Mouse (Mus musculus) limb, embryonic 15.5 days (tissue): ENCODE data around the gene Hsd17b14. TPM values are rescaled to one million over a fixed set of nuclear protein-coding genes. Genes with fewer than 3 reads are reported as not detected.

ENCODE experiments used
- ATAC-seq: fragments of 200-750 bp; cut with Nextera tagmentation; 2 replicates; pipeline ENCODE4 v1.8.0; 2017; ENCODE audit warnings: low read depth, moderate TSS enrichment; ENCODE audit not compliant: insufficient number of reproducible peaks, low FRiP score, low TSS enrichment
- H3K27ac ChIP-seq: fragments of 300-500 bp; sonication (generic); 2 replicates; pipeline ENCODE4 v1.5.1; 2015; ENCODE audit warnings: moderate library complexity, mild to moderate bottlenecking, inconsistent platforms
- H3K27me3 ChIP-seq: fragments of 300-500 bp; sonication (generic); 2 replicates; pipeline ENCODE4 v1.6.1; 2015; ENCODE audit warnings: inconsistent platforms
- H3K36me3 ChIP-seq: fragments of 300-500 bp; sonication (generic); 2 replicates; pipeline ENCODE4 v1.6.1; 2015; ENCODE audit warnings: inconsistent platforms
- H3K4me1 ChIP-seq: fragments of 300-500 bp; sonication (generic); 2 replicates; pipeline ENCODE4 v1.6.1; 2015; ENCODE audit warnings: inconsistent platforms
- H3K4me2 ChIP-seq: fragments of 300-500 bp; sonication (generic); 2 replicates; pipeline ENCODE4 v1.6.1; 2015; ENCODE audit warnings: mild to moderate bottlenecking, inconsistent platforms
- H3K4me3 ChIP-seq: fragments of 300-500 bp; sonication (generic); 2 replicates; pipeline ENCODE4 v1.5.1; 2015; ENCODE audit warnings: mild to moderate bottlenecking, inconsistent platforms
- H3K9ac ChIP-seq: fragments of 300-500 bp; sonication (generic); 2 replicates; pipeline ENCODE4 v1.6.1; 2015; ENCODE audit warnings: inconsistent platforms
- H3K9me3 ChIP-seq: fragments of 300-500 bp; sonication (generic); 2 replicates; pipeline ENCODE4 v1.6.1; 2016; ENCODE audit warnings: inconsistent platforms
- WGBS: fragments of 180-500 bp; shearing (Covaris S2); methylation state at CpG from one replicate; pipeline ENCODE4 v1.1.7; 2015; 5-methylcytosine and 5-hydroxymethylcytosine counted together
- polyA plus RNA-seq: library from polyadenylated mRNA; unstranded; fragments of >200 nt; fragmentation: Nextera tagmentation; extraction: Ambion mirVana; gene quantifications from 2 replicates; pipeline ENCODE4 v1.2.1, GENCODE M21; 2015

Gene Hsd17b14
- polyA plus RNA-seq, 1 experiment from 2014 or later = 1.1 TPM

GRCm38 (mm10) chr7:45535676-45536075 is 19.0 kb upstream of the Hsd17b14 start:
- Histone ChIP-seq H3K4me2 (no peak overlapping the region), H3K9ac (no peak overlapping the region), H3K36me3 (no peaks in the 10 kb centered on the region), H3K9me3 (no peaks in the 10 kb centered on the region), H3K4me1 (peaks cover 14% of the 10 kb centered on the region; the same call in 1 of the 2 replicates), H3K4me3 (no peak overlapping the region), H3K27me3 (no peaks in the 10 kb centered on the region), H3K27ac (no peak overlapping the region)
- no peak for ATAC-seq
- 70% methylated on average over 1 of the region's 1 CpGs for WGBS

DNA sequence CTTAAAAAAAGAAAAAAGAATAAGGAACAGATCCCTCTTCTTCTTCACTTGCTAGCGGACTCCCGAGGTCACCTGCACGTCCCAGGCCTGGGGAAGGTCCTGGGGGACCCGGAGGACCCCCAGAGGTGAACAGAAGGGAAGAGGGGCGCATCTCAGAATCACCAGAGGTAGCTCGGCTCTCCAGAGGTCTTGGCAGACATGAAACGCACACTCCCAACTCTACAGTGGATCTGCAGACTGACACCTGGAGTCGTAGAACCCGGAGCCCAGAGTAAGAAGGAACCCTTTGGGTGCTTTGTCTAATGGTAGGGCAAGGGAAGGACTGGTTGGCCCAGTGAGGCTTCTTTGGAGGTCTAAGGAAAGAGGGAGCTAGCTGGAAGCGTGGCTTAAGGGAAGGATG is 17.1 kb upstream of the Hsd17b14 start:
- Histone ChIP-seq H3K4me2 (peak overlapping the region; percentile 87), H3K27me3 (no peaks in the 10 kb centered on the region), H3K4me3 (peak overlapping the region; percentile 49), H3K9me3 (no peaks in the 10 kb centered on the region), H3K36me3 (no peaks in the 10 kb centered on the region), H3K4me1 (peaks cover 11% of the 10 kb centered on the region; the same call in 1 of the 2 replicates), H3K9ac (no peak overlapping the region), H3K27ac (no peak overlapping the region)
- no peak for ATAC-seq
- WGBS = 85% methylated on average over 10 of the region's 10 CpGs

DNA sequence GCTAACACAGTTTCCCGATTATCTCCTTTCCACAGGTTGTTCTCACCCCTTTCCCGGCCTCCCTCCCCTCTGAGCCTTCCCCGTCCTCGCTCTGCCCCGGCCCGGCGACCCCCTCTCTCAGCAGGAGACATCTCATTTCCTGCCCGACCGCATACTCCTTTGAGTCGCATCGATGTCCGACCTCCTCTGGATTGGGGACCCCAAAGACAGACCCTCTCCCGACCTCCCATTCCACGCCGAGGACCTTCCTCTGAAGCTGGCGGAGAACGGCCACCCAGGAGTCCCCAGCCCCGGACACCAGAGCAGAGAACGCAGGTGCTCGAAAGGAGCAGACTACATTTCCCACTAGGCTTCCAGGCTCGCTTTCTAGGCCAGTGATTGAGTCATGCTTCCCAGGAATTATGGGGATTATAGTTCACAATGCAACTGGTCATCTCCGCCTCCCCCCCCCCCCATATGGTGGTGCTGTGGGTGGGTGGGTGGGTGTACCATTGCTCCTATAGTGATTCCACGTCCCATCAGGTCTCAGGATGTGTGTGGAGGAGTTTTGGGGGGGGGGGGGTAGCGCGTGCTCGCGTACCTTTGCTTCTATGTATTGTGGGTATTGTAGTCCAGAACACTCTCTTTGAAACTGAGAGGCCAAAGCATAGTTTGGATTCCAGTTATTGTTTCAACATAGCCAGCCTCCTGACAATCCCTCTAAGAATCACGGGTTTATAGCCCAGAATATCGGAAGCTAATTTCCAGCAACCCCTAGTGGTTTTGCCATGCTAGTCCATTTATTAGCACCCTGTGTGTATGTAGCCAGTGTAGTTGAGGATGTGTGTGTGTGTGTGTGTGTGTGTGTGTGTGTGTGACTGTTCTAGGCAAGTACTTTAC is 16.3 kb upstream of the Hsd17b14 start:
- Histone ChIP-seq H3K4me3 (peak overlapping the region; percentile 49), H3K36me3 (no peaks in the 10 kb centered on the region), H3K4me1 (peaks cover 11% of the 10 kb centered on the region; the same call in 1 of the 2 replicates), H3K27me3 (no peaks in the 10 kb centered on the region), H3K27ac (0 out of 2 replicates have a peak overlapping the region, but pooled peaks have one; percentile 17), H3K4me2 (peak overlapping the region; percentile 87), H3K9ac (no peak overlapping the region), H3K9me3 (no peaks in the 10 kb centered on the region)
- ATAC-seq = peak; percentile 76; the same call in 1 of the 2 replicates
- WGBS = 3% methylated on average over 28 of the region's 29 CpGs

DNA sequence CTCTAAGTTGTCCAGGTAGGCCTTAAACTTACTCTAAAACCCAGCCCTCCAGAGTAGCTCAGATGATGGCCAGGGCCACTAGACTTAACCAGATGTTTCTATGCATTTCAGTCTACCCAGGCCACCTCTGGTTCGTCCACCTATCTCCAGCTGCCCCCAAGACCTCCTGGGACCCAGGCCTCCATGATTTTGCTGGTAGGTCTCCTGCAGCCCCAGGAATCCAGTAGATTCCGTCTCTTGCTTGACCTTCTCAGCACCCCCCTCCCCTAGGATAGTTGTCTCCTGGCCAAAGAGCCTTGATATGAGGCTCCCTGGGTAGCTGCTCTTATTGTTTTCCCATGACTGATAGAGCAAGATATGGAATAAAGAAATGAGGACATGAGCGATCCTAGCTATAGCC is 15.6 kb upstream of the Hsd17b14 start:
- WGBS = 86% methylated on average over 3 of the region's 3 CpGs
- Histone ChIP-seq H3K4me3 (no peak overlapping the region), H3K4me2 (no peak overlapping the region), H3K9ac (no peak overlapping the region), H3K4me1 (peaks cover 11% of the 10 kb centered on the region; the same call in 1 of the 2 replicates), H3K9me3 (no peaks in the 10 kb centered on the region), H3K27me3 (no peaks in the 10 kb centered on the region), H3K36me3 (no peaks in the 10 kb centered on the region), H3K27ac (0 out of 2 replicates have a peak overlapping the region, but pooled peaks have one; percentile 17)
- ATAC-seq = no peak

- Histone ChIP-seq H3K4me1 (peaks cover 11% of the 10 kb centered on the region; the same call in 1 of the 2 replicates), H3K27ac (no peak overlapping the region), H3K9me3 (no peaks in the 10 kb centered on the region), H3K4me3 (no peak overlapping the region), H3K27me3 (no peaks in the 10 kb centered on the region), H3K4me2 (no peak overlapping the region), H3K9ac (no peak overlapping the region), H3K36me3 (no peaks in the 10 kb centered on the region)
- ATAC-seq = no peak
- 54% methylated on average over 2 of the region's 2 CpGs for WGBS
Measured at GRCm38 (mm10) chr7:45540213-45540612, 14.5 kb upstream of the Hsd17b14 start.

DNA sequence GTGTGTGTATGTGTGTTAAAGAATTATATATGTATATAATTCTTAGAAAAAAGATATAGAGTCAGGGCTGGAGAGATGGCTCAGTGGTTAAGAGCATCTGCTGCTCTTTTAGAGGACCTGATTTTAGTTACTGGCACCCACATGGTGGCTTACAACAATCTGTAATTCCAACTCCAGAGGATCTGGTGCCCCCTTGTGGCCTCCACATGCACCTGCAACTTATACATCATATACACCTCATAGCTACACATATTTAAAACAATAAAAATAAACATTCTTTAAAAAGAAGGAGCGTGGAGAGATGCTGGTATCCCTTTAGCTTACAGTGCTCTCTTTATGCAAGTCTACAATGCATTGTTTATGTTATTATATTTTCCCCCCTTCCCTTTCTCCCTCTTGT is 10.2 kb upstream of the Hsd17b14 start:
- 91% methylated on average over 1 of the region's 1 CpGs for WGBS
- no peak overlapping the region for H3K4me2 ChIP-seq
- no peak for ATAC-seq

GRCm38 (mm10) chr7:45549641-45550436 is 4.9 kb upstream of the Hsd17b14 start:
- Histone ChIP-seq H3K4me2 (no peak overlapping the region), H3K36me3 (no peaks in the 10 kb centered on the region), H3K9me3 (no peaks in the 10 kb centered on the region), H3K27me3 (no peaks in the 10 kb centered on the region), H3K4me3 (no peak overlapping the region), H3K27ac (0 out of 2 replicates have a peak overlapping the region, but pooled peaks have one; percentile 51), H3K9ac (no peak overlapping the region), H3K4me1 (peaks cover 3% of the 10 kb centered on the region; the same call in 1 of the 2 replicates)
- 83% methylated on average over 16 of the region's 16 CpGs for WGBS
- ATAC-seq = no peak

More for the DNA sequence above, 10.2 kb upstream of the Hsd17b14 start:
- Histone ChIP-seq H3K27me3 (no peaks in the 10 kb centered on the region), H3K27ac (no peak overlapping the region), H3K9ac (no peak overlapping the region), H3K4me3 (no peak overlapping the region), H3K9me3 (no peaks in the 10 kb centered on the region), H3K36me3 (no peaks in the 10 kb centered on the region), H3K4me1 (no peaks in the 10 kb centered on the region)

GRCm38 (mm10) chr7:45550821-45551511 is 3.7 kb upstream of the Hsd17b14 start:
- 75% methylated on average over 11 of the region's 11 CpGs for WGBS
- H3K27ac ChIP-seq = peak overlapping the region; percentile 51; the same call in 1 of the 2 replicates
- H3K4me3 ChIP-seq = no peak overlapping the region
- no peaks in the 10 kb centered on the region for H3K27me3 ChIP-seq
- H3K36me3 ChIP-seq = no peaks in the 10 kb centered on the region
- no peaks in the 10 kb centered on the region for H3K9me3 ChIP-seq
- ATAC-seq = no peak
- H3K4me1 ChIP-seq = peaks cover 4% of the 10 kb centered on the region; the same call in 1 of the 2 replicates
- no peak overlapping the region for H3K9ac ChIP-seq
- no peak overlapping the region for H3K4me2 ChIP-seq

DNA sequence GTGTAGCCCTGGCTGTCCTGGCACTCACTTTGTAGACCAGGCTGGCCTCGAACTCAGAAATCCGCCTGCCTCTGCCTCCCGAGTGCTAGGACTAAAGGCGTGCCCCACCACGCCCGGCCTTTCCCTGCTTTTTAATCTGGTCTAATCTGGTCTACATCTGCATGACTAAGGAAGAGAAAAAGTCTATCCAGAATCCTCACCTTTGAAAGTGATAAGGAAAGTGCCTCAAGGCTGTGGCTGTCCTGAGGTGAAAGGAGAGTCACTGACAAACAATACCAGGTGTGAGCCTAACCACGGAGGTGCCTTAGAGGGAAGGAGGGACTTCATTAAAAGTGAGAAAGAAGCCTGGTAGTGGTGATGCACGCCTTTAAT is 3.2 kb upstream of the Hsd17b14 start:
- no peaks in the 10 kb centered on the region for H3K27me3 ChIP-seq
- H3K4me2 ChIP-seq = no peak overlapping the region
- ATAC-seq = no peak
- WGBS = 78% methylated on average over 8 of the region's 8 CpGs
- H3K9ac ChIP-seq = no peak overlapping the region
- H3K4me3 ChIP-seq = no peak overlapping the region
- H3K27ac ChIP-seq = no peak overlapping the region
- H3K36me3 ChIP-seq = no peaks in the 10 kb centered on the region
- no peaks in the 10 kb centered on the region for H3K9me3 ChIP-seq
- H3K4me1 ChIP-seq = peaks cover 6% of the 10 kb centered on the region; the same call in 1 of the 2 replicates

- Histone ChIP-seq H3K9me3 (no peaks in the 10 kb centered on the region), H3K4me2 (no peak overlapping the region), H3K27me3 (no peaks in the 10 kb centered on the region), H3K4me1 (peaks cover 6% of the 10 kb centered on the region; the same call in 1 of the 2 replicates), H3K4me3 (no peak overlapping the region), H3K9ac (no peak overlapping the region), H3K36me3 (no peaks in the 10 kb centered on the region), H3K27ac (no peak overlapping the region)
- ATAC-seq = no peak
- WGBS = 60% methylated on average over 8 of the region's 8 CpGs
Measured at GRCm38 (mm10) chr7:45553519-45553918, 1.2 kb upstream of the Hsd17b14 start.

- Histone ChIP-seq H3K9ac (no peak overlapping the region), H3K4me1 (peaks cover 6% of the 10 kb centered on the region; the same call in 1 of the 2 replicates), H3K9me3 (no peaks in the 10 kb centered on the region), H3K36me3 (no peaks in the 10 kb centered on the region), H3K27ac (no peak overlapping the region), H3K27me3 (no peaks in the 10 kb centered on the region), H3K4me3 (no peak overlapping the region), H3K4me2 (no peak overlapping the region)
- WGBS = 90% methylated on average over 2 of the region's 2 CpGs
- no peak for ATAC-seq
Measured at GRCm38 (mm10) chr7:45553990-45554389, 703 bp upstream of the Hsd17b14 start.
